Mouse (Mus musculus) brain, adult 2 months (tissue): Measurements from ENCODE around the gene Mrpl20.

ENCODE experiments used
- DNase-seq: peaks from one replicate; pipeline ENCODE4 v3.0.0; 2011; ENCODE audit warnings: low read depth, low spot score

Mrpl20 gene

DNA sequence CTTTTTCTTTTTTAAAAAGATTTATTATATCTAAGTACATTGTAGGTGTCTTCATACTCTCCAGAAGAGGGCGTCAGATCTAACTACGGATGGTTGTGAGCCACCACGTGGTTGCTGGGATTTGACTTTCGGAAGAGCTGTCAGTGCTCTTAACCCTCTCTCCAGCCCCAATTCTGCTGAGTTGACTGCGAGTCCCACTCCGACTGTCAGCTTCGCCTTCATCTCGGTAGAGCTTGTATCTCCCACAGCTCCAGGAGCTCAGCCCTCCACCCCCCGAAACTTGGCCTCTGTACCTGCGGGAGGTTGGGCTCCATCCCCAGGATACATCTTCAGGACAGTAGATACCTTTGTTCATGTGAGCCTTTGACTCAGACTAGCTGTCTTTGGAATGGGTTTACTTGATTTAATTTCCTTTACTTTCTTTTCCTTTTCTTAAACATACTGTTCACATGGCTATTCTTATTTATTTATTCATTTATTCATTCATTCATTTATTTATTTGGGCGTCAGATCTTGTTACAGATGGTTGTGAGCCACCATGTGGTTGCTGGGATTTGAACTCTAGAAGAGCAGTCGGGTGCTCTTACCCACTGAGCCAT lies at the start of gene Mrpl20:
TSS of gene Mrpl20 (plus strand) at position 138 of the 599 bp plus-strand sequence.
- DNase-seq: peak; percentile 65

DNA sequence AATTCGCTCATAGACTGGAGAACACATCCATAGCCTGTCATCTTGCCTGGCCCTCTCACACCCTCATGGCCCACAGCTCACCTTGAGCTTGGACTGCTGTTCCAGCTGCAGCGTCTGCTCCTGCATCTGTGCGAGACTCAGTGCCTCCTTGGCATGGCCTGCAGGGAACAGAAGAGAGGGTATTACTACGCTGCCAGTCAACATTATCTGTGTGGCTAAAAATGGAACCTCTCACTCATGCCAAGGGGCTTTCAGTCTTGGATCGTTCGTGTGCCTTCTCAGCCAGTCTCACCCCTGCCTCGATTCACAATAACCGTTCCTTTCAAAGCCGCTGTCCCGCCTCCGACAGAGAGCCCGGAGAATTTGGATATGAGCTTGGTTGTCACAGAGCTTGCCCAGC lies 45.7 kb upstream of the Mrpl20 start:
- DNase-seq: no peak

DNA sequence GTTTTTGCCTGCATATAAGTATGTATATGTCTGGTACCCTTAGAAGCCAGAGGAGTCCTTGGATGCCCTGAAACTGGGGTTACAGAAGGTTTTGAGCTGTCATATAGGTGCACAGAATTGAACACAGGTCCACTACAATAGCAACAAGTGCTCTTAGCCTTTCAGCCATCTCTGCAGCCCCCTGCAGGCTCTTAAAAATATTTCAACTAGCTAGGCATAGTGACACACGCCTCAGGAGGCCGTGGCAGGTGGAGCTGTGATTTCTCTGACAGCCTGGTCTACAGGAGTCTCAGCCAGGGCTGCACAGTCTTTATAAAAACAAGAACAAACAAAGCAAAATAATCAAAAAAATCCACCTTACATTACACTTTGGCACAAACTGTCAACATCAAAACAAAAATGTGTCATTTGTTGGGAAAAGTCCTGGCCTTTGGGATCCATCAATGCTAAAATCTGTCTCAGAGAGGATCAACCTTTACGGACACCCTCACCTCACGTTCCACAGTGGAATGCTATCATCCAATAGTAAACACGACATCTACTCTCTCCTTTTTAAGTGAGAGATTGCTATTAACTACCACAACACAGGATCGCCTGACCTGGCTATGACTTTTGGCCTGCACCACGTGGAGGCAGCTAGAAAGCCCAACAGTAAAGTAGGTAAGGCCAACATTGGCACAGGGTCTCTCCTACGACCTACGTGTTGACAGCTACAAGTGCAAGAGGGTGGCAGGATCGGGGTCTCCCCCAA lies 42.6 kb upstream of the Mrpl20 start:
- DNase-seq: peak; percentile 56

DNA sequence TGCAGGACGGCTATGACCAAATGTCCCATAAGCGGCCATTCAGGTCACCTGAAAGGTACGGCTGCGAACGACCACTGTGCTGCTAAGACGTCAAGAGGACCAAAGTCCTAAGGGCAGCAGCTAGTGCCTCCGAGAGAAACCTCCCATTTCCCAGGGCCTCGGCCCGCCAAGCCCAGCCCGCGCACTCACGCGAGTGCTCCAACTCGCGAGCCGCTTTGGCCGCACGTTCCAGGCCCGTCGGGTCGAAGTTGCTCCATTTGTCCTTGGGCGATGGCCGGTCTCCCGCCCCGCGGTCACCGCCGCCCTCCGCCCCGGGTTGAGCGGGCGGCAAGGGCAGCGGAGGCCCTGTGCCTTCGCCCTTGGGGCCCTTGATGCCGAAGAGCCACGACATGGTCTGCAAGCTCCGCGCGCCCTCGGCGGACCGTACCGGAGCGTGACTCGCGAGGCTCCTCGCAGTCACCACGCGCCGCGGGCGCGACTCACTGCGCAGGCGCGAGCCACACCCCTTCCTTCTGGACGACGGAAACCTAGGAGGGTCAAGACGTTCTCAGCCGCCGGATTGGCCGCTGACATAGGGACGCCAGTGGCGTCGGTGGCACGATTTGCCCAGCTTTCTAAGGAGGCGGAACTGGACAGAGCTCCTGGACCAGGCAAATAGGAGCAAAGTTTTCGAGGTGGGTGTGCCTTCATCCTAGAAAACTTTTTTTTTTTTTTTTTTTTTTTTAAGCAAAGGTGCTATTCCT lies 41.9 kb upstream of the Mrpl20 start, which contains the start of gene Atad3a:
TSS of gene Atad3a (minus strand) at position 481 of the 743 bp plus-strand sequence.
- peak; percentile 99 for DNase-seq

DNA sequence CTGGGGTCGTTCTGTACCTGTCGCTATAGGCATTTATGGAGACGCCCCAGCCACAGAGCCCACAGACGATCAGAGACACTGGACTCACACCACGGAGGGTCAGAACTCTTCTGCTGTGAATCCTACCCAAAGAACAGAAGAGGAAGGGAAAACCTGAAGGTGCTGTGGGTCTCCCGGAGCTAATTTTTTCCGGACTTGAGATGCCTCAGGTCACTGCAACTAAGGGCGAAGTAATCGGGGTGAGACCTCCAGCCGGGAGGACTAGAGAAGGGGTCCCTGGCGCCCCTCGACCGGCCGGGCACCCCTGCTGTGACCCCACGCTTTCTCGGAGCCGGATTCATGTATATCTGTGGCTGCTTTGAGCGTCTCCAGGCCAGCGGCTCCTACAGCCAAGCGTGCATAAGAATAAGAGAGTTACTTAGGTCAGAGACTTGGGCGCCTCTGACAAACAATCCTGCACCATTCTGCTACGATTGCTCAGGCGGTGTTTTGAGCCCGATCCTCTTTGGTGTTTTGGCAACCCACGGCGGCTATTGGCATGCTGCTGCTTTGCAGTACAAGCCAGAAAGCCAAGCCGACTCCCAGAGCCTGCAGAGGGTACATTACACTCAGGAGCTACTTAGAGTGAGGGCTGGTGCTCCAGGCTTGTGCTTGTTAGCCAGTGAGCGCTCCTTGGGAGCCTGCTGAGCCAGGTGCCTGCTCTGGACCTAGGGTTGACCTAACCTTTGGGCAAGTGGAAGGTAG lies 41.1 kb upstream of the Mrpl20 start:
- DNase-seq: no peak

DNA sequence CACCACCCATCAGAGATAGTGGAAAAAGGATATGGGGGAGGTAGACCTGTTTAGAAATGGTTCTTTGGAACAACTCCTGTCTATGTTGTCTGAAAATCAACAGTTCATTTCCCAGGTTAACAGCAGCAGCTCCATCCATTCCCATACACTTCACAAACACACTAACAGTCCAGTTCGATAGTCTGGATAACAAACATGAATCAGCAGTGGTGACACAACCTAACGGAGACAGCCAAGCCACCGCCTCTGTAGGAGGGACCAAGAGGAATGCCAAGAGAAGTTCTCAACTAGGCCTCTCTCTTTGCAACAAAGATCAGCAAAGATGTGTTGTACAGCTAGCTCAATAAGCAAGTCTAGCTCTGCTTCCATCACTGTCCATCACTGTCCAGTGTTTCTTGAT lies 40.3 kb upstream of the Mrpl20 start:
- no peak for DNase-seq

DNA sequence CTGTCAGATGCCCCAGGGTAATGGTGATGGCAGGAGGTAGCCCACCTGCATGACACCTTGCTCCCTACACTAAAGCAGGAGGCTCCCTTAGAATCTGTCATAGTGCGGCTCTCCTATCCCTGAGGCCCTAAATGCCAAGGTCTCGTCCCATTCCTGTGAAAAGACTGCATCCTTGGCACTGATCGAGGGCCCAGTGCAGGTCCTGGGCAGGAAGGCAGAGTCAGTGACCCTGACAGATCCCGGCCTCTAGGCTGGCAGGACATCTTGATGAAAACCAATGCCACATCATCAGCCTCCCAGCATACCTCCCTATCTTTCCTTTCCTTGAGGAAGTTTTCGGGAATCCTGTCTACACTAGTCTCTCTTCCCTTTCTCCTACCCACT lies 33.2 kb upstream of the Mrpl20 start:
- DNase-seq: no peak

DNA sequence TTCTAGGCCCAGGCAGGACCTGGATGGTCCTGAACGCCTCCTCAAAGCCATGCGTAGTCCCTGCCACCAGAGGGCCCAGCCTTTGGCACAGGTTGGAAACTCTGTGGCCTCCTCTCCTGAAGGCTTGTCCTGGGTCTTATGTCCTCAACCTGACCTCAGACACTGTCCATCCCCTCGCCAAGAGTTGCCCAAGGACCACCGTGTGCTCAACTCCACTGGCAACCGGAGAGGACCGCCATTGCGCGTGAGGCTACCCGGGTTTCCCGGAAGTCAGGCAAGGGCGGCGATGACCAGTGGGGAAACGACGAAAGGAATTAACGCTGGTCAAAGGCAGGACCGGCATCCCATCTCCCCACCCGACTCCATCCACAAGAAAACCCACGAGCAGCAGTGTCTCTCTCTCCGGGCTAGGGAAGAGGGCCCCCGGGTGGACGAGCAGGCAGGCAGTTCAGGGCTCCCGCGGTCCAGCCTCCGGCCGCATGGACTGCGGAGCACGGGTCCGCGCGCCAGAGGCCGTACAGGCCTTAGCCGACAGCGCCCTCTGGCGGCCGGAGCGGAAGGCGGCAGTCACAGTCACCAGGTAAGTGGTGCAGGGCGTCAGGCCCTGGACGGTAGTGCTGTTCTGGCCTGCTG lies 32.7 kb upstream of the Mrpl20 start:
- DNase-seq: peak; percentile 93

DNA sequence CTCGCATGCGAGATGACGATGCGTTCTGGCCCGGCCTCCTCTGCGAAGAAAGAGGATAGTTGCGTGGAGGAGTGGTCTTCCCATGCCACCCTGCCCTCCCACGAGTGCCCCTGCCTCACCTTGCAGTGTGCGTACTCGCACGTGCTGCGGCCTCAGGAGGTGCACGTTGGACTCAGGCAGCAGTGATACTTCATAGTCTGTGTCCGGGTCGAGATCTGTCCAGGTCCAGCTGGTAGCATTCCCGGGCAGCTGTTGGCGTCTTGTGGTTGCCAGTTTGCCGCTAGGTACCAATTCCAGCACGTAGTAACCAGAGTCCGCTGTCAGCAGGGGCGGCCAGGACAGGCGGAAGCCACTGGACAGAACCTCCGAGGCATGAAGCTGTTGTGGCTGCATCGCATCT lies 32.1 kb upstream of the Mrpl20 start:
- no peak for DNase-seq

DNA sequence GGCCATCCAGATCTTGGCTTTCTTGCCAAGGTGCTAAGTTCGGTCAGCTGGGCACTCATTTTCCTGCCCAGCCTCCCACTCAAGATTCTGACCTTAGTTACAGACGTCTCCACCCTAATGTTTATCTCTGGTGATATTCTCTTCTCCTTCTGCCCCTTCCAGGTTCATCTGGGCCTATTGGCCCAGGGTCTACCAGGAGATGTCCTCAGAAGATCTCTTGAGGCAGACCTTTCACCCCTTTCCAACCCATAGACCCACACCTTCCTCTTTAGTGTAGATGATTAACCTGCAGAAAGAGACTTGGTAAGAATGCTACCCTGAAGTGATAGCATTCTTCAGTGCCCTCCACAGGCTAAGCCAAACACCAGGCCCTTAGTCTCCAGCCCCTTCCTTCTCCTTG lies 31.0 kb upstream of the Mrpl20 start:
- no peak for DNase-seq

DNA sequence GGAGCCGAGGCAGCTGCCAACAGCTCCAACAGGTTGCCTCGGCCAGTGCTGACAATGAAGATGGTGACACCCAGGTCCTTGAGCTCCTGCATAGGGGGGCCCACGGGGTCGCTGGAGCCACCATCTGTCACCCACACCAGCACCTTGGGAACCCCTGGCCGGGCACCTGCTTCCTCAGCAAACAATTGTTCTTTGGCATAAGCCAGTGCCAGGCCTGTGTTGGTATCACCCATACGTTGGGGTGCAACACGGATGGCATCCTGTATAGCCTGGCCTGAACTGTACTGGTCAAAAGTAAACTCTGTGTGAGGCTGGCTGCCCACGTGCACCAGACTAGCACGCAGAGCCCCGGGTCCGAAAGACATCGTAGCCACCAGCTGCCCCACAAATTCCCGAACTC lies 29.9 kb upstream of the Mrpl20 start:
- DNase-seq: no peak

DNA sequence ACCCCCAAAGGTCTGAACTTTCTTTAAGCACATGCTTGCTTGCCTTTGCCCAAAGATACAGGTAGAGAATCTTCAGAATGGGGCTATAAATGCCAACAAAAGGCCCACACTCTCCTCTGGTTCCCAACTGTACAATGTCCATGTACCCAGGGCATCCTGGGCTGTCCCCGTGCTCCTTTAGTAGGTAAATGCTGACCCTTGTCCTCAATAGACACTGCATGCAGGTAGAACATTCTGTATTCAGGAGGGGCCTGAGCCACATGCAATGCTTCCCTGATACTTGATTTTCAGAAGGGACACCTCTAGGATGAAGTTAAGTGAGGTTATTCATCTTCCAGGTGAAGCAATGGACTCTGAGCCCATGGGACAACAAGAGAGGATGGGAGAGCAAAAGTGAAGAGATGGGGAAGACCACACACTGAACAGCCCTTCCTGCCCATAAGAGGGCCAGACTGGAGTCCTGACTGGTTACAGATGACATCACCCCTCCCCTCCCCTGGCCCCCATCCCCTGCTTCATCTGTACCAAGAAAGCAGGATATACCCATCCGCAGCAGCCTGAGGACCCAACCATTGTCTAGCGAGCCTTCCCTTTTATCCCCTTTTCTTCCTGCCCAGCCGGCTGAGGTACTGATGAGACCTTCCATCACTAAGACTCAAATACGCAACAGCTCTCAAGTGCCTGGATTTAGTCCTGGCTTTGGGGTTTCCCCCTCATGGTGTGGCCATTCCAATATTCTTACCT lies 29.2 kb upstream of the Mrpl20 start:
- DNase-seq: no peak

DNA sequence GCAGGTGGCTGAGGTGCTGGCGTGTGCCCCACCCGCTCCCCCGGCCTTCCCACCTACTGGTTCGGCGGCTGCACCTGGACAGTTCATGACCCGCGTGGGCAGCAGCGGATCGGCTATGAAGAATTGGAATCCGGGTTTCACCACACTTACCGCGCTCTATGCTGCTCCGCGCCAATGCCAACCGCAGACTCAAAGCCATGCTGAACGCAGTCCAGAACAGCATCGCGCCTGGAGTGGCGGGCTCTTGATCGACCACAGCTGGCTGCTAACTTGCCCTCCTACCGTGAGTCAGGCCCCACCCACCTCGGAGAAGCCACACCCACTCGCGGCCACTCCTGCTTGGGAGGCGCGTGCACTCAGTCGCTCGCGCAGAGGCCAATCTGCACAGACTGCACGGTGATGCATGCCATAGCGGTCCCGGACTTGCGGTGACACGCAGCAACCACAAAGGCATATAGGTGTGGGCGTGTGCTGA lies 28.4 kb upstream of the Mrpl20 start, which contains the start of gene Vwa1:
TSS of gene Vwa1 (minus strand) at position 419 of the 475 bp plus-strand sequence.
- DNase-seq: peak; percentile 96

DNA sequence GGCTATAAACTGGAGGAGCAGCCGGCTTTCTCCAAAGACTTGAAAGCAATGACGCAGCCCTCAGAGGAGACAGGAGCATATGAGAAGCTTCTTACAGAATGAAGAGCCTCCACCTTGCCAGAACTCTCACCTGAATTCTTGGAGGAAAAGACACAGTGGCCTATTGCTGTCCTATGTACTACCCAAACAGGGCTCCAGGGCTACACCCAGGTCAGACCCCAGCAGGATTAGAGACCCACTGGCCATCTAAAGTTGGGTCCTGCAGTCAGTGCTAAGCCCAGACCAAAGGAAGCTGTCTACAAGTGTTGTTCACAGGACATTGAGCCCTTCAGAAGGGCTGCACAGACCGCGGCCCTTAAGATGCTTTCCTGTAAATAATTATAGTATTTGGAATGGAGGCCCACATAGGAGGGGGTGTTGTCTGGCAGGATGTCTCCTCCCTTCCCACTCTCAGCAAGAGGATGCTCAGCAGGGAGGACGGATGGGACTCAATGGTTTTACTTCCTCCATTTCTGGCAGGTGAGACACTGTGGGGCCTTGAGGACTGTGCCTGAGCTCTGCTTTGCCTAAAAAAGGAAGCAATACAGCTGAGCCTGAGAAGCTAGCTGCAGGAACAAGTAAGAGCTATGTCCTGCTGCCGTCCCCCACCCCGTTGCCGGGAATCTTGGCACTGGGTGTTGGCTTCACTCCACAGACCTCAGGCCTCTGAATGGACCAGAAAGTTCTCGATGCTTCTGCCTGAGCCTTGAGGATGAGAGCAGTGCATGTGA lies 27.5 kb upstream of the Mrpl20 start:
- DNase-seq: peak; percentile 63

DNA sequence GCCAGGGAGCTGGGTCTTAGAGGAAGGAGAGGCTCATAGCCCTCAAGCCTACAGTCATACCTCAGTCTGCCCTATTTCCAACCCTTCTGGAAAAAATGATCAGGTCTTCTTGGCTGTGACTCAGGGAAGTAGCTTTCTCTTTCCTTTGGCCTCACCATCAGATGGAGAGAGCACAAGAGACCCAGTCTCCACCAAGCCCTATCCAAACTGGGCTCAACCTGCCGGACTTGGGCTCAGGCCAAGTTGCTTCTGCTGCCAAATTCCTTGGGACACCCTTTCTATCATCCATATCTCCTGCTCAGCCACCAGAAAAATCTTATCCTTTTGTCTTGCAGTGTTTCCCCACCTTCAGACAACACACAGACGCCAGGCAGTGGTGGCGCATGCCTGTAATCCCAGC lies 26.8 kb upstream of the Mrpl20 start:
- peak; percentile 56 for DNase-seq

DNA sequence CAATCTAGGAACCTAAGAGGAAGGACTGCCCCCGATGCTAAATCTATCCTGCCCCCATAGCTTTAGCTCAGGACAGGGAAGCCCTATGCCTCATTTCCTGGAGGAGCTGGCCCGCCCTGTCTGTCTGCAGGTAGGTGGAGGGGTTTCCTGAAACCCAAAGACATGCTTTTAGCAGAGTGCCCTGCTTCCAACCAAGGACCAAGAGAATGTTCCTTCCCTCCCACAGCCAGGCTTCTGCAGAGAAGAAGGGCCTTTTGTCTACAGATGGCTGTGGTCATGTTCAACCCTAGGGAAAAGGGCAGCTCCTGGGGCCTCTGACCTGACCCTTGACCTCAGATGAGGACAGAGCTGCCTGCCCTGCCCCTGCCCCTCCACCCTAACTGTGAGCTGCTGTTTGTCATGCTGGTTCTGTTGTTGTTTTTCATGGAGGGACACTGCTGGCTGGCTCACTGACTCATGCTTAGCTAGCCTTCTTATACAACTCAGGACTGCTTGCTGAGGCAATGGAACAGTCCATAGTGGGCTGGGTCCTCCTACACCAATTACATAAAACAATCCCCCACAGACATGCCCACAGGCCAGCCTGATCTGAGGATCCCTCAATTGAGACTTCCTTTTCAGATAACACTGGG lies 25.9 kb upstream of the Mrpl20 start:
- peak; percentile 76 for DNase-seq

DNA sequence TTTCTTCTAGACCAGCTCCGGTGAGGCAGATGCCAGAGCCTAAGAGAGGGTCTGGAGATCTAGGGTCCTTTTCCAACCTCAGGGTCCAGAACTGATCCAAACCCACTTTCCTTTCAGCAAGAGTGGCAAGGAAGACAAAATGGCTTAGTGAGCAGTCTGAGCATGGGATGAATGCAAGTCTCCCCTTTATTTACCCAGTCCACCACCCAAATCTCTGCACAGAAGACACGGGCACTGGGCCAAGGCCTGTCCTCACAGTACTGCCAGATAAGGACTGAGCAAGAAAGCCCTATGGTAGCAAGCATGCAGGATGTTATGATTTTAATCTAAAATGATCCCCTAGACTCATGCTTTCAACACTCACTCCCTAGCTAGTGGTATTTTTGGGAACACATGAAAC lies 24.9 kb upstream of the Mrpl20 start:
- DNase-seq: no peak

DNA sequence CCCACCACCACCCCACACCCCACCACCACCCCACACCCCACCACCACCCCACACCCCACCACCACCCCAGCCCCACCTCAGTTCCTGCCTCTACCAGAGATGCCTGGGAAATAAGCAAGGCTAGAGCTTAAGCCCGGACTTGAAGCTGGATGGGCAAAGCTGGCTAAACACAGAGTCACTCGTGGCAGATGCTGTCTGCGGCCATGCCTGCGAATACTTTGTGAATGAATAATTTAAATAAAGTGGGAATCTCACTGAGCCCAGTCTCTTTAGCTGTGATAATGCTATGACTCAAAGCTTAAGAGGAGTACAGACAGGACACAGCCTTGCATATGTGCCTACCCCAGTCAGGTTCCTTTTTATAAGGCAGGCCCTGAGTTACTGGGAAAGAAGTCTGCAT lies 23.2 kb upstream of the Mrpl20 start:
- DNase-seq: no peak

DNA sequence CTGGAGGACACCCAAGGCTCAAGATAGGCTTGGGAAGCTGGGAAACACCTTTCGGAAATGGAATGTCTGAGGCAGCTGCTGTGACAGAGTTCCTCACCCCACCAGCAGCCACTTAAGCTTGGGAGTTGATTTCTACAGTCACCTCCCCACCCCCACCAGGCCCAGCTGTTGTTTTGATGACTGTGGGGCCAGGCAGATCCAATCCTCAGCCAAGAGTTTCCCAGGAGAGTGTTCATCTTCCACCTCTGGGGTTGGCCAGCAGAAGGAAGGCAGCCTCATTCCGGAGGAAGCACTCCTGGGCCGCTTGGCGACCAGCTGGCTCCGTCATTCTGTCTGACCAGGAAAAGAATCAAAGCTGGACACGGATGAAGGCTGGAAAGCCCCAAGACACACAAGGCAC lies 21.8 kb upstream of the Mrpl20 start:
- DNase-seq: peak; percentile 67
